Mouse (Mus musculus) limb, embryonic 14.5 days (tissue): ENCODE data around the gene Rbm44. TPM values are rescaled to one million over a fixed set of nuclear protein-coding genes. Genes with fewer than 3 reads are reported as not detected.
A peak's percentile ranks its signal among the peaks of the same experiment; 100 is the strongest.

ENCODE experiments used
- ATAC-seq: fragments of 200-750 bp; cut with Nextera tagmentation; 2 replicates; pipeline ENCODE4 v1.8.0; 2017; ENCODE audit warnings: low read depth, moderate number of reproducible peaks, moderate TSS enrichment; ENCODE audit not compliant: low FRiP score
- DNase-seq: peaks from one replicate; pipeline ENCODE4 v3.0.0-alpha.2; 2015; ENCODE audit warnings: low spot score
- H3K27ac ChIP-seq: fragments of 300-500 bp; sonication (generic); replicated peaks from 2 replicates; pipeline ENCODE4 v1.5.1; 2014; ENCODE audit warnings: low read depth, mild to moderate bottlenecking, low read length, moderate library complexity, mixed read lengths
- H3K27me3 ChIP-seq: fragments of 300-500 bp; sonication (generic); 2 replicates; pipeline ENCODE4 v1.6.1; 2014; ENCODE audit warnings: low read length, mixed read lengths; ENCODE audit not compliant: control insufficient read depth, insufficient read depth
- H3K36me3 ChIP-seq: fragments of 300-500 bp; sonication (generic); 2 replicates; pipeline ENCODE4 v1.6.1; 2014; ENCODE audit warnings: mild to moderate bottlenecking, low read length, moderate library complexity, mixed read lengths; ENCODE audit not compliant: control insufficient read depth, insufficient read depth
- H3K4me1 ChIP-seq: fragments of 300-500 bp; sonication (generic); 2 replicates; pipeline ENCODE4 v1.6.1; 2014; ENCODE audit warnings: antibody characterized with exemption, low read length, mixed read lengths; ENCODE audit not compliant: control insufficient read depth, insufficient read depth
- H3K4me2 ChIP-seq: fragments of 300-500 bp; sonication (generic); replicated peaks from 2 replicates; pipeline ENCODE4 v1.6.1; 2014; ENCODE audit warnings: low read depth, mild to moderate bottlenecking, low read length, moderate library complexity; ENCODE audit not compliant: severe bottlenecking
- H3K4me3 ChIP-seq: fragments of 300-500 bp; sonication (generic); replicated peaks from 2 replicates; pipeline ENCODE4 v1.5.1; 2014; ENCODE audit warnings: low read length
- H3K9ac ChIP-seq: fragments of 300-500 bp; sonication (generic); 2 replicates; pipeline ENCODE4 v1.6.1; 2014; ENCODE audit warnings: mild to moderate bottlenecking, low read depth, low read length, moderate library complexity; ENCODE audit not compliant: severe bottlenecking
- H3K9me3 ChIP-seq: fragments of 300-500 bp; sonication (generic); 2 replicates; pipeline ENCODE4 v1.6.1; 2016; ENCODE audit warnings: low read length; ENCODE audit not compliant: control insufficient read depth
- POLR2A ChIP-seq: fragments of 200-500 bp; IDR thresholded peaks from 2 replicates; pipeline ENCODE4 v1.8.0; 2012; ENCODE audit warnings: inconsistent platforms, mild to moderate bottlenecking, moderate library complexity, borderline replicate concordance; ENCODE audit not compliant: insufficient read depth, insufficient read length; ENCODE audit errors: extremely low read depth
- WGBS: fragments of 180-500 bp; shearing (Covaris S2); extraction: QIAGEN DNeasy Blood & Tissue Kit; methylation state at CpG from one replicate; pipeline ENCODE4 v1.1.7; 2014; 5-methylcytosine and 5-hydroxymethylcytosine counted together
- polyA plus RNA-seq, 2 experiments: library from polyadenylated mRNA; depleted of rRNA in 1 of 2; stranded (reverse) in 1 of 2; unstranded in 1 of 2; fragments of >200 nt; fragmentation: Nextera tagmentation in 1 of 2; extraction: Ambion mirVana in 1 of 2; gene quantifications; 2 replicates each; pipeline versions ENCODE4 v1.2.1 to v1.2.3; 2012 to 2014

Rbm44 gene
- polyA plus RNA-seq, 2 experiments: 0.60 to 0.78 TPM

GRCm38 (mm10) chr1:91205651-91206050, 60.8 kb downstream of the Rbm44 start:
- Histone ChIP-seq H3K4me3 (no peak overlapping the region), H3K4me1 (no peaks in the 10 kb centered on the region; the same call in 1 of the 2 replicates), H3K9me3 (no peaks in the 10 kb centered on the region), H3K27me3 (no peaks in the 10 kb centered on the region), H3K27ac (no peak overlapping the region), H3K9ac (no peak overlapping the region), H3K4me2 (no peak overlapping the region), H3K36me3 (no peaks in the 10 kb centered on the region)
- no peak for ATAC-seq
- 67% methylated on average over 6 of the region's 6 CpGs for WGBS
- no peak for DNase-seq
- TF ChIP-seq POLR2A: no peak

- H3K4me2 ChIP-seq: no peak overlapping the region
- no peaks in the 10 kb centered on the region for H3K9me3 ChIP-seq
- H3K4me1 ChIP-seq: no peaks in the 10 kb centered on the region; the same call in 1 of the 2 replicates
- ATAC-seq (no peak), DNase-seq (no peak)
- H3K27ac ChIP-seq: no peak overlapping the region
- no peak overlapping the region for H3K4me3 ChIP-seq
- H3K9ac ChIP-seq: no peak overlapping the region
- no peaks in the 10 kb centered on the region for H3K27me3 ChIP-seq
- 82% methylated on average over 8 of the region's 8 CpGs for WGBS
- TF ChIP-seq POLR2A: no peak
- H3K36me3 ChIP-seq: no peaks in the 10 kb centered on the region
Observed at GRCm38 (mm10) chr1:91206336-91206735, 61.4 kb downstream of the Rbm44 start.

GRCm38 (mm10) chr1:91206873-91207272, 62.0 kb downstream of the Rbm44 start:
- H3K36me3 ChIP-seq: no peaks in the 10 kb centered on the region
- peaks cover 3% of the 10 kb centered on the region; the same call in 1 of the 2 replicates for H3K4me1 ChIP-seq
- no peak for ATAC-seq
- no peak overlapping the region for H3K9ac ChIP-seq
- TF ChIP-seq POLR2A: no peak
- no peaks in the 10 kb centered on the region for H3K27me3 ChIP-seq
- no peak overlapping the region for H3K27ac ChIP-seq
- no peak for DNase-seq
- 59% methylated on average over 5 of the region's 5 CpGs for WGBS
- H3K4me3 ChIP-seq: no peak overlapping the region
- no peak overlapping the region for H3K4me2 ChIP-seq
- no peaks in the 10 kb centered on the region for H3K9me3 ChIP-seq

GRCm38 (mm10) chr1:91207334-91208074, 62.6 kb downstream of the Rbm44 start:
- H3K36me3 ChIP-seq: no peaks in the 10 kb centered on the region
- ATAC-seq: no peak
- peaks cover 3% of the 10 kb centered on the region; the same call in 1 of the 2 replicates for H3K4me1 ChIP-seq
- H3K9me3 ChIP-seq: no peaks in the 10 kb centered on the region
- H3K27me3 ChIP-seq: no peaks in the 10 kb centered on the region
- TF ChIP-seq POLR2A: no peak
- H3K4me3 ChIP-seq: no peak overlapping the region
- H3K9ac ChIP-seq: no peak overlapping the region
- no peak overlapping the region for H3K27ac ChIP-seq
- WGBS: 54% methylated on average over 3 of the region's 3 CpGs
- no peak overlapping the region for H3K4me2 ChIP-seq
- no peak for DNase-seq

- ATAC-seq (0 out of 2 replicates have a peak, but pooled peaks have one; percentile 55), DNase-seq (peak; percentile 11)
- Histone ChIP-seq H3K27me3 (no peaks in the 10 kb centered on the region), H3K4me1 (peaks cover 3% of the 10 kb centered on the region; the same call in 1 of the 2 replicates), H3K27ac (no peak overlapping the region), H3K4me2 (no peak overlapping the region), H3K9ac (no peak overlapping the region), H3K4me3 (no peak overlapping the region), H3K36me3 (no peaks in the 10 kb centered on the region), H3K9me3 (no peaks in the 10 kb centered on the region)
- 85% methylated on average over 6 of the region's 6 CpGs for WGBS
- no peak for TF ChIP-seq POLR2A
Observed at GRCm38 (mm10) chr1:91209343-91209742, 64.5 kb downstream of the Rbm44 start.
